Mouse (Mus musculus) CD4-positive, CD25-positive, alpha-beta regulatory T cell, adult 2 months (primary cell): ENCODE measurements around the gene Olfr905.

Experiments
- DNase-seq: peaks from one replicate; pipeline ENCODE4 v3.0.0-alpha.2; 2012; ENCODE audit warnings: low read depth, low spot score

Olfr905 gene

GRCm38 (mm10) chr9:38470807-38471206, at the start of gene Olfr905:
TSS of gene Olfr905 (plus strand) at chr9:38471107.
- DNase-seq = no peak

GRCm38 (mm10) chr9:38423801-38424200, 47.1 kb upstream of the Olfr905 start:
- DNase-seq = no peak

- DNase-seq = no peak
Measured at GRCm38 (mm10) chr9:38427026-38427425, 43.9 kb upstream of the Olfr905 start.

- no peak for DNase-seq
Measured at GRCm38 (mm10) chr9:38429155-38429554, 41.8 kb upstream of the Olfr905 start, which contains the start of gene Olfr901. TSS of gene Olfr901 (plus strand) at chr9:38429455.

GRCm38 (mm10) chr9:38447352-38447751, 23.6 kb upstream of the Olfr905 start, which contains the start of gene Olfr902:
TSS of gene Olfr902 (plus strand) at chr9:38447652.
- no peak for DNase-seq

GRCm38 (mm10) chr9:38462844-38463243, 8.1 kb upstream of the Olfr905 start, which contains the start of gene Olfr904:
TSS of gene Olfr904 (plus strand) at chr9:38463144.
- no peak for DNase-seq

- DNase-seq = no peak
Measured at GRCm38 (mm10) chr9:38486785-38487184, 15.9 kb downstream of the Olfr905 start, which contains the start of gene Olfr906. TSS of gene Olfr906 (plus strand) at chr9:38487085.

- no peak for DNase-seq
Measured at GRCm38 (mm10) chr9:38495501-38495900, 24.6 kb downstream of the Olfr905 start, which contains the start of gene Olfr907. TSS of gene Olfr907 (plus strand) at chr9:38495801.

- DNase-seq = no peak
Measured at GRCm38 (mm10) chr9:38512353-38512752, 41.4 kb downstream of the Olfr905 start.

GRCm38 (mm10) chr9:38521280-38521679, 50.4 kb downstream of the Olfr905 start, which contains the start of gene Olfr911-ps1:
TSS of gene Olfr911-ps1 (plus strand) at chr9:38521580.
- DNase-seq = no peak
